Mouse (Mus musculus): ENCODE measurements around the gene Car5a.
A peak's percentile ranks its signal among the peaks of the same experiment; 100 is the strongest.

The Car5a gene

DNA sequence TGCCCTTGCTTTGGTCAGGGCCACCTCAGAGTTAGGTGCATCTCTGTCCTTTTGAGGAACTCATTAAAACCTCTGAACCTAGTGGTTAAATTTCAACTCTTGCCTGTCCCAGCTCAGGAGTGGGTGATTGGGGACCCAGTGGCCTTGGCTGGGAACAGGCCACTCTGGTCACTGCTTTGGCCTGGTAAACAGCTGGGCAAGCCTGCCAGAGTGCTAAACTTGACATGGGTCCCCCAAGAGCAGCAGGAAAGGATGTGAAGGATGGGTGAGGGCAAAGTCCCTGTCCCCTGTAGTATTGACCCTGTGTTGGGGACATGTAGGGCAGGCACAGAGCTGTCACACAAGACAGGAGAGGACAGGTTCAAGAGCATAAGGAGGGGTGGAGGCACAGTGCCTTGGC is at the start of gene Car5a:
Gene Car5a (minus strand): TSS at position 74 of the 400 bp plus-strand sequence.
- ATAC-seq (ENCODE audit: insufficient number of reproducible peaks, low FRiP score, low TSS enrichment): no peak

DNA sequence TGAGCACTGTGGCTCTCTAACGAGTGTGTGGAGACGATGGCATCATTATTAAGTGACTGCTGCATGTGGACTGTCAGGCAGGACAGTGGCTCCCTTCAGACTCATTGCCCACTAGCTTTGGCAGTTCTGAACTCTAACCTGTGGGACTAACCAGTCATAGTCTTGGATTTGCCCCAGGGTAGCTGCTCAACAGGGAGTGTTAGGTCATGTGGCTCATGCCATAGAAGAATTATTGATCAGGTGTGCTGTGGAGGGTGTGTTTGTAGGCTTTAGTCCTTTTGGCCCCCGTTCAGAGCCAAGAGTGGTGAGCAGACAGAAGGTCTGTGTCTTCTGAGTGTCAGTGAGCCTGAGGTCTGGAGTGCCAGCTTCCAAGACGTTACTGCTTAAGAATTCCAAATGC is 48.2 kb upstream of the Car5a start:
- ATAC-seq (ENCODE audit: insufficient number of reproducible peaks, low FRiP score, low TSS enrichment): no peak

DNA sequence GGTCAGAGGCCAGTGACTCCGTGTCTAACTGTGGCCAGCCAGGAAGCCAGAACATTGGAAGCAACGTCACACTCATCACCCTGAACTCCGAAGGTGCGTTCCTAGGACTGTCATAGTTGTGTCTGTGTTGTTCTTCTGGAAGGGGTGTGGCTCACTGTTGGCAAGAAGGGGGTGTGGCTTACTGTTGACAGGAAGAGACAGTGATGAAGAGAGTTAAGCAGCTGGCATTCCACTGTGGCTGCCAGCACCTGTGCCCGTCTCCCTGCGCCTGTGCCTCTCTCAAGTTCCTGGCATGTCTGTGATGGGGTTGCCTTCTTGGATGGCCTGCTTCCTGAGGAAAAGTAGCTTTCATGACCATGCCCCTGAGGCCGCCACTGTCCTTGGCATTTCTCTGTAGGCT is 46.9 kb upstream of the Car5a start:
- ATAC-seq (ENCODE audit: insufficient number of reproducible peaks, low FRiP score, low TSS enrichment): no peak

DNA sequence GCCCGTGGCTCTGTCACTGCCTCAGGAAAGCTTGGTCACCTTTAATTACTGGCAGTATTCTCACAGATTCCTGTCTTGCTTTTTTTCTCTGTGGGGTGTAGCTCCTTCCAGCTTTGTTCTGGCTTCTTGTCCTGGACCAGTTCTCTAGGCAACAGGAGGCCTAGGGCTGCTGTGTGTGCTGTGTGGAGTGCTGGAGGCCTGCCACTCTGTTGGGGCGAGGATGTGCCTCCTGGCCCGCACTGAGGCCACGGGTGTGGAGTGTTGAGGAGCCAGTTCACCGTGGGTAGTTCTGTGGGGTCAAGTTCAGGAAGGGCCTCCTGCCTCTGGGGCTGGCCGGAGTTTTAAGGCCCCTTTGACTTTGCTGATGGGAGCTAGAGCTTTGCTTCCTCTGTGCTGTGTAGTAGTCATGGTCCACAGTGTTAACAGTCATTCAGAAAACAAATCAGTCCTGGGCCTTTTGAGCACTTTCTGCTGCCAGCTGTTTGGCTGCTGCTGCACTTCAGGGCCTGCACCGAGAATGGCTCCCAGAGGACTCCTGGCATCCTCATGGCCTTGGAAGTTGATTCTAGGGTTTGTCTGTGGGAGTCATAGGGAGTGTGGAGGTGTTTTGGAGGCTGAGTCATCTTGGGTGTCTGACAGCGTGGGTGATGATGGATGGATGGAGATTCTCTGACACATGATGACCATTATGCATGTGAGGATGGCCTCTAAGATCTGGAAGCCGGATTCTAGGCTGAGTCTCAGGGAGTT is 46.0 kb upstream of the Car5a start:
- no peak for ATAC-seq (ENCODE audit: insufficient number of reproducible peaks, low FRiP score, low TSS enrichment)

DNA sequence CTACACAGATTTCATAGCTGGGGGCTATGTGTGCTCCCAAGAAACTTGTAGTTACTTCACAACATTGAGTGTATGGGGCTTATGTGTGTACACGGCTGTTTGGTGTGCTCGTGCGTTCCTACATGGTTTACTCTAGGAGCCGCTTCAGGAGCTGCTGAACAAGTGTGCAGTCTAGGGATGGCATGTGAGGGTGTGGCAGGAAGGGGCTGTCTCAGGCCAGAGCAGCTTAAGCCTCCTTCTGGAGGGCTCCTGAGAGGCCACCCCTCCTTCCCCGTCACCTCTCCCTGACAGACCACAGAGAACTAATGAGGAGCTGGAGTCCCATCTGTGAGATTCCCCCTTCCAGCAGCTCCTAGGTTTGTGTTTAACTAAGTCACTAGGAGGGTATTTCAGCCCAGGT is 43.2 kb upstream of the Car5a start:
- ATAC-seq (ENCODE audit: insufficient number of reproducible peaks, low FRiP score, low TSS enrichment): no peak

DNA sequence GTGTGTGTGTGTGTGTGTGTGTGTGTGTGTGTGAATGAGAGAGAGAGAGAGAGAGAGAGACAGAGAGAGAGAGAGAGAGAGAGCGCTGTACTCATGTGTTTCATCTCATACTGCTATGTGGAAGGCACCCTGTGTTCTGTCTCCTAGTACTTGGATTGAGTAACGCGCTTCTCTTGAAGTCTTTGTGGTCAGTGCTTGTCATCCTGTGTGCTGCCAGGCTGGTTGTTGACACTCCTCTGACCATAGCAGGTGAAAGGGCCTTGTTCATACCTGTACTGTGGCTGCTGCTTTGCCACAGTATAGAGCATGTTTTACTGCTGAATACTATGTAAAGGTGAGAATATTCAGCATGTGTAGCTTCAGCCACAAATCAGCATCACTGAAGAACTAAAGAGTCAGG is 41.0 kb upstream of the Car5a start:
- no peak for ATAC-seq (ENCODE audit: insufficient number of reproducible peaks, low FRiP score, low TSS enrichment)

DNA sequence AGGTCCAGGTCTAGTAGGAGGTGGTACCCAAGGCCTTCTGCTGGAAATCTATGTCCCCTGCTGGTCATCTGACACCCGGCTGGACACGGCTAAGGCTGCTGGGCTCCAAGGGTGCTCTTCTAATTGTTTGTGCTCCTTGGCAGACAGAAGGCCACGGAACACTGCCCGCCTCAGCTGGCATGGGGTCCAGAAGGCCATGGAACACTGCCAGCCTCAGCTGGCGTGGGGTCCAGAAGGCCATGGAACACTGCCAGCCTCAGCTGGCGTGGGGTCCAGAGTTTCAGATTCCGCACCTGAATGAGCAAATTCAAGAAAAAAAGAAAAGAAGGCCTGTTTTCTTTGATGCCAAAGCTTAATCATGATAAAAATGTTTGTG is 36.8 kb upstream of the Car5a start:
- no peak for ATAC-seq (ENCODE audit: insufficient number of reproducible peaks, low FRiP score, low TSS enrichment)

DNA sequence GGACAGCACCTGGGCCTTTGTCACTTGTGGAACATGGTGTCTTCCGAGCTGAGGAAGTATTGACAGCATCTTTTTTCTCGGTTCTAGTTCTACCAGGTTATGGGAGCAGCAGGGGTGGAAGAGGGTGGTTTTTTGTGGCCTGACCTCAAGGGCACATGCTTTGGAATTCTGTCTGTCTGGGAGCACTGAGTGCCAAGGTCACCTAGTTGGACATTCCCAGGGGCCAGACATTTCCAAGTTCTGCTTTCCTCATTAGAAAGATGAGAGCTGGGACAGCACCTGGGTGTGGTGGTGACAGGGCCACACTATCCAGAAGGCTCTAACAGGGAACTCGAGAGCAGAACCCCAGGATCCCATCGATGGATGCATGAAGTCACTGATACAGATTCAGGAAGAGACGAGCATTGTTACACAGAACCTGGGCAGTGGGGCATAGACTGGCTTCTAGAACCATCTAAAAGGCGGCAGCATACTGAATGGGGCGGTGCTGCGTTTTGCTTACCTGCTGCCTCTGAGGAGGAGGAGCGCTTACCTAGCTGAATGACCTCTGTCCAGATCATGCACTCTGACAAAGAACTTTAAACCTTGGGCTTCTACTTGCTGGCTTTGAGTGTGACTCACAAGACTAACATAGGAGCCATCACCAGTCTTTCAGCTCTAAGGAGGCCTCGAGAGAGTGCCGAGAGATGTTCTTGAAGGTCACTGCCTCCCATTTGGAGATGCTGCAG is 36.3 kb upstream of the Car5a start:
- no peak for ATAC-seq (ENCODE audit: insufficient number of reproducible peaks, low FRiP score, low TSS enrichment)

DNA sequence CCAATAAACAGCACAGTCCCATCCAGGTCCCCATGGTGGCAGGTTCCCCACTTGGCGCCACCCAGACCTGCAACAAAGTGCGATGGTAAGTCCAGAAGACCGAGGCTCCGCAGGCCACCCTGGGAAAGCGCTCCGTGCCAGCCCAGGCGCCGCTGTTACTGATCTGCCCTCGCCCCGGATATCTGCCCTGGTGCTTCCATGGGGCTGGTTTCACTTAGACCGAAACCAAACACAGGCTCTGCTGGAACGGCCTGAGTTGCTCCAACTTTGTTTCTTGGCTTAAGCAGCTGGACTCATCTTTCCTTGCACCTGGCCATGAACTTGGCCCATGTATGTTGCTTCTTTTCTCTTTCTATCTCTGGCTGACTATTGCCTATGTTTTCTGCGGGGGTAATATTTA is 34.0 kb upstream of the Car5a start:
- no peak for ATAC-seq (ENCODE audit: insufficient number of reproducible peaks, low FRiP score, low TSS enrichment)

DNA sequence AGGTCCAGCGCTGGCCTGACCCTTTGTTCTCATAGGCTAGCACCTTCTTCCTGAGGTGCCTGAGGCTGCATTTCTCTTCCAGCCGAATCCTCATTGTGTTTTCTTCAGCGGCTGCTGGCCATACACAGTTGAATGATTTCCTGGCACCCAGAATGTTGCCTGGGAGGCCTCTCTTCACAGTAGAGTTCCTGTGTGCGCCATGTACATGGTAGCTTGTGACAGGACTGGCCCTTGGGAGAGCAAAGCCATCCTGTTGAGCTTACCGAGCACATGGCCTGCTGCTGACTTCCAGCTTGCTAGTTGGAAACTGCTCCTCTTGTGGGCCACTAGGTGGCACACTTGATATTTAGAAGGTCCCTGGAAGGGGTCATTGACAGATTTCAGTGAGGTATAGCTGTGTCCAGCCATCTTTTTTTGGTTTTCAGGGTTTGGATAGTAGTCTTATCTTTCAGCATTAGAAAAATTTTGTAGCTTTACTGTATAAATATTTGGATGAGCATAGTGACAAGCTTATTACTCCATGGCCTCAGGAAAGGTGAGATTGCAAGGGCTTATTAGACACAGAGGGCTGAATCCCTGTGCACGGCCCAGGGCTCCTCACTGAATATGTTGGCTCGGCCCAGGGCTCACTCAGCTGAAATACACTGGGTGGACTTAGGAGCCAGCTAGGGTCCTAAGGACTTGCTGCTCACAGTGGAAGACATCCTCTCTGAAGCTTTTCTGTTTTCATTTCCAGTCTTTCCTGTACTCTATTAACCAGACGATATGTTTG is 33.3 kb upstream of the Car5a start:
- ATAC-seq (ENCODE audit: insufficient number of reproducible peaks, low FRiP score, low TSS enrichment): peak; percentile 50; the same call in 1 of the 2 replicates

DNA sequence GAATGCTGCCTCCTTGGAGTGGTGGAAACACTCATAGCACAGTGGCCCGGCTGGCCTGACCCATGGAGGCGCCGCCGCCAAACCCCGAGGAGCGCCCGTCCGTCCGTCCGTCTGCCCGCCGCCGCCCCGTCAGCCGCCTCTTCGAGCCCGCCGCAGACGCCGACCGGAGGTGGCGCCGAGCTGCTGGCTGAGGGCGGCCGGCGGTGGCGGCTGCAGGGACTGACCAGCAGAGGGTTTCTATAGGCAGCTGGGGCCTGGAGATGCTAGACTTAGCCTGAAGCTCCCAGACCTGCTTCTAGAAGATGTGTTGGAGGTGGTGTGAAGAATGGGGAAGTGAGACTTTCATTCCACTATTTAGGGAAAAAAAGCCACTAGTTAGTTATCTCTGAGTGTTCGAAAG is 29.2 kb upstream of the Car5a start:
- ATAC-seq (ENCODE audit: insufficient number of reproducible peaks, low FRiP score, low TSS enrichment): no peak

DNA sequence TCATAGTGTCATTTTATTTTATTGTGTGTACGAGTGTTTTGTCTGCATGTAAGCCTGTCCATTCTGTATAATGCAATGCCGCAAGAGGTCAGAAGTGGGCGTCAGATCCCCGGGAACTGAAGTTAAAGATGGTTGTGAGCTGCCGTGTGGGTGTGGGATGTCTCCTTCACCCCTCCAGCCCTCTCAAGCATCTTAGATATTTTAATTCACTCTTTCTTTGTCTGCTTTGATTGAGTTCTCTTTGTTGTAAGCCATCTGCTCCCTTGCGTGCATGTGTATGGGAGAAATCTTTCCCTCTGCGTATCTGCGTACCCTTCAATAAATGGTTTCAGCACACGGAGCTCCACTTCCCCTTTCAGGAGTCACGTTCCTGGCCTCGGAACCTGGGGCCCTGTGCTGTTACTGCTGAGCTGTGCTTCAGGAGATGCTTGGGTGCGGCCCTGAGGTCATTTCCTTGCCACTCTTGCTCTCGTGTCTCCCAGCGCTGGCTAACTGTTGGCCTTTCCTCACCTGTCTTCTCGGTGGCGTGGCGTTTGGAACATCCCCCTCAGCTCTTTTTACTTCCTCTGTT is 26.9 kb upstream of the Car5a start:
- no peak for ATAC-seq (ENCODE audit: insufficient number of reproducible peaks, low FRiP score, low TSS enrichment)

DNA sequence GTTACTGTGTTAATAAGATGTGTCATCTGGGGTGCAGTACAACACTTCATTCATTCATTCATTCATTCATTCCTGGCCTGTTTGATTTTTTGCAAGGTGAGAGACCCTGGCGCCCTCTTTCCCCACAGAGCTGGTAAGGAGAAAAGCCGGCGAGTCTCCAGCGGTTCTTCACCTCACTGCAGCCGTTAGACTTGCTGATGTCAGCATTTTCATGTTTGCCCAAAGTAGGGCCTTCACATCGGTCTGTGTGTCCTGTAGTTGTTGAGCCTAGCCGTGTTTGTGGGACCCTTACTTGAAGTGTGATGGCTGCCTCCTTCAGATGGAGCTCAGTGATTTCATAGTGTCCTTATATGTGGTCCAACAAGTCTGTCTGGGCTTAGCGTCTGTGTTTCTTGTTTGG is 25.5 kb upstream of the Car5a start:
- ATAC-seq (ENCODE audit: insufficient number of reproducible peaks, low FRiP score, low TSS enrichment): no peak

DNA sequence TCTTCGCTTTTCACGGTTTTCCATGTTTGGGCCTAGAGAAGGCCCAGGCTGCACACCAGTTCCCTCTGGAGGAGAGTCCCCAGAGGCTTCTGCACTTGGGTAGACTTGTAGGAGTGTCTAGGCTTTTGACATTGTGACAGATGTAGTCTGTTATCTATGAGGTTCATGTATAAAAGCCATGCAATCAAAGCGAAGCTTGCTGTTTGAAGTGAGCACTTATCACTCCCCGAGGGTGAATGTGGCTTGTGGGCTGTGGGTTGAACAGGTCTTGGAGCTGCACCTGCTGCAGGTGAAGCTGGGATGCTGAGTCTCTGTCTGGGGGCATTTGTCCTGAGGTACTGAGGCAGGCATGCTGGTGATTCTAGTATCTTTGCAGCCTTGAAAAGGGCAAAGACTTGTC is 23.8 kb upstream of the Car5a start:
- no peak for ATAC-seq (ENCODE audit: insufficient number of reproducible peaks, low FRiP score, low TSS enrichment)

DNA sequence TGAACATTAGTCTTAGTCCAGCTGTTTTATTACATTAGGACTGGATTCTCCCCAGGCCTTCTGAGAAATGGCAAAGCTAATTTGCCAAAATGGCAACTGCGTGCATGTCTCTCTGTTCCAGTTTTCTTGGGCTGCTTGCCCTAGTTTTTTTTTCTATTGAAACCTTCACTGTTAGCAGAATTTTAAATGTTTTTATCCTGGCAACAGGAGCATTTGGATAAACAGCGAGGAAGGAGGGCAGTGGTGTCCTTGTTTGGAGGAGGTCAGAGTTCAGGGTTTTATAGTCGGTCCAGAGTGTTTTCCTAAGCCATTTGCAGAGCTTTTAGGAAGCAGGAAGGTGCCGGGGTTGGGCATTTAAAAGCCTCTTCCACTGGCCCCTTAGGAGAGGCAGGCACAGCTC is 23.3 kb upstream of the Car5a start:
- no peak for ATAC-seq (ENCODE audit: insufficient number of reproducible peaks, low FRiP score, low TSS enrichment)

DNA sequence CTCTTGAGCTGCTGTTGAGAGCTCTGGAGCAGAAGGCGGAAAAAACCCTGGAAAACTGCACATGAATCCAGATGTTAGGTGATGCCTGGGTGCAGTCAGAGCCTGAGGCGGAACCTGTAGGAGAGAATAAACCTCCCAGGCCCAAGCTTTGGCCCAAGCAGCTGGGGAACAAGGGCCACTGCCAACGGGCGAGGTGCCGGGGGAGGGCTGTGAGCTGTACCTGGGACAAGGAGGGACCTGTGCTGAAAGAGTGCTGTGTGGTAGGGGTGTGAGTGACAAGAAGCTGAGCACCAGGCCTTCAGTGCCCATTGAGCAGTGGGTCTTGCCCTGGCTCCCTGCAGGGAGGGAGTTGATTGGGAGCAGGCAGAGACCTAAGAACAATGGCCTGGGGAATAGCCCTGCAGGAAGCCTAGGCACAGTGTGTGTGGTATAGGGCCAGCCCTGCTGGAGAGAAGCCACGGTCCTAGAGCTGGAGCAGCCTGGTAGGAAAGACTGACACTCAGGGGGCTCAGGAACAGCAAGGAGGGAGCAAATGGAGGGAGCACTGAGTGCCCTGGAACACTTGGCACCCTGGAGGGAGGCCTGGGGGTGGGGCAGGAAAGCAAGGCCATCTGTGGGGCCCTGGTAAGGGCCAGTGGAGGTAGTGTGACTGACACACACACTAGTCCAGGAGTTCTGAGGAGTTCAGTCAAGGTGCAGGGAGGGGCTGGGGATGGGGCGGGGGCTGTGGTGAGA is 22.2 kb upstream of the Car5a start:
- ATAC-seq (ENCODE audit: insufficient number of reproducible peaks, low FRiP score, low TSS enrichment): 0 out of 2 replicates have a peak, but pooled peaks have one; percentile 45

DNA sequence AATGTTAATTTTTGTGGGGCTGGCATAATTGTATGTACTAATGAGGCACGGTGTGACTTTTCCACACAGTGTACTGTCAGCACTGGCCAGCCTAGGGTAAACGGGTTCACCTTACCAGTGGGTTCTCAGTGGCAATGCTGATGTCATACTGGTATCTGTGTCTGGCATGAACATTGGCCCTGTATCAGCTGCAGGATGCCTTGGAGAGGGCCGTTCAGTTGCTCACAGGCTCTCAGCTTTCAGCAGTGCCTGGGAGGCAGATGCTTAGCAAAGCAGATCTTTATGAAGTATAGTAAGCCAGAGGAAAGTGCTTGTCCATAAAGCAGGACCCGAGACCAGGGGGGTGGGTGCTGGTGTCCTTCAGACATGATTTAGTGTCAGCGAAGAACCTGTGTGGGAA is 21.4 kb upstream of the Car5a start:
- ATAC-seq (ENCODE audit: insufficient number of reproducible peaks, low FRiP score, low TSS enrichment): no peak

DNA sequence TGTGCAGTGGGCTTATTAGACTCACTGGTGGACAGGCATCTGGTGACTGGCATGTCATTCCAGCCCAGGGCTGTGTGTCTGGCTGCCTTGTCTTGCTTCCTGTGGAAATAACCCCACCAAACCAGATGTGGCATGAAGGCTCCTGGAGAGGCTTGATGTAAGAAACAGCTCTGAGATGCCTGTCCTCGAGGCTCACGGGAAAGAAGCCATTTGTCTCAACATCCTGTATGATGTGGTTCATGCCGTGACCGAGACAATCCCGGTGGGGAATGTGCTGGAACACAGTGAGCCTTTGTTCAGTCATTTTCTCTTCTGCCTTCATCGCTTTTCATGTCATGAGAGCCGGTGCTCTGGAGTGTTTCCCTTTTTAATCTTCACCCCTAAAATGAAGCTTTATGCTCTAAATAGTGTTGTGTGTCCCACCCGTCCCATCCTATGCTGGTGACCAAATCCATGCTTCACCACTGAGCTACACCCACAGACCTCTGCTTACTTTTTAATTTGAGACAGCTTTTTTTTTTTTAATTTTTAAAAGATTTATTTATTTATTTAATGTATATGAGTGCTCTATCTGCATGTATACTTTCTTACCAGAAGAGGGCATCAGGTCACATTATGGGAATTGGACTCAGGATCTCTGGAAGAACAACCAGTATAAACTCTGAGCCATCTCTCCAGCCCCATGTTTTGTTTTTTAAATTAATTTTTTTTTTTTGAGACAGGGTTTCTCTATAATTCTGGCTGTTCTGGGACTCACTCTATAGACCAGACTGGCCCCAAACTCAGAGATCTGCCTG is 20.2 kb upstream of the Car5a start:
- ATAC-seq (ENCODE audit: insufficient number of reproducible peaks, low FRiP score, low TSS enrichment): no peak

DNA sequence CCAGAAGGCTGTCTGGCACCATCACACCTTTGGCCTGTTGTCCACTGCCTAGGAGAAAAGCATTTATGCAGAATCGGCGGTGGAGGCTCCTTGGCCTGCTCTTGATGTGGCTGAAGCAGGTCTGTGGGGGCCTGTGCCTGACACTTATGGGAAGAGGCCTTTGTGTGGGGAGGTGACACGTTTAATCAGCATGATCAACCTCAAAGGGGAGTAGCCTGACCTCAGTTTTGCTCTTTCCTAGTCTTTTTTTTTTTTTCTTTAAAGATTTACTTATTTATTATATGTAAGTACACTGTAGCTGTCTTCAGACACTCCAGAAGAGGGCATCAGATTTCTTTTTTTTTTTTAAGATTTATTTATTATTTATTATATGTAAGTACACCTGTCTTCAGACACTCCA is 18.2 kb upstream of the Car5a start:
- no peak for ATAC-seq (ENCODE audit: insufficient number of reproducible peaks, low FRiP score, low TSS enrichment)

DNA sequence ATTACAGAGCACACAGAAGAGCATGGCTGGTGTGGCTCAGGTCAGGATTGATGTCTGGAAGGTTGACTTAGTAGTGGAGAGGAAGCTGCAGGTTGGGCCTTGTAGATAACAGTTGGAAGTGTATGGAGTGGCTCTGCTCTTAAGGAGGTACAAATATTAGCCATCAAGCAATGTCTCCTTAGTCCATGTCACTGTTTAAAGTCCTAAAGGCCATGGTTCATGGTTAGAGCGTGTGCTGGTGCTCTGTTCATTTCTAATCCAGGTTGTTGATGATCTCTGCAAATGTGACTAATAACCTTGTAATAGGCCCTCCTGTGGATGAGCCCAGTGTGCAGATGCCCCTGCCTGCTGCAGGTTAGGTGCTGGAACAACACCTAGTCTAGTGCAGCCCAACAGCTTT is 13.7 kb upstream of the Car5a start:
- no peak for ATAC-seq (ENCODE audit: insufficient number of reproducible peaks, low FRiP score, low TSS enrichment)
